Mouse (Mus musculus) embryonic stem cell, embryonic (primary cell): ENCODE results near the gene Olfr1248.
"Not testable (repeated sequence)": the region's sequence is repeated elsewhere in the genome, so short reads cannot be mapped to it uniquely, and the experiment has no call there.

Source experiments
- CTCF ChIA-PET, 4 experiments: fragments of 300-600 bp in 2 of 4; fragments of 350-600 bp in 2 of 4; sonication (Branson Sonifier 250); formaldehyde crosslinking; loops; one replicate each; lab custom pipeline; 2022; ENCODE audit warnings: inconsistent platforms in 2 of 4; lab: Charles Lee
- POLR2A ChIA-PET, 4 experiments: fragments of 300-600 bp in 2 of 4; fragments of 350-600 bp in 2 of 4; sonication (Branson Sonifier 250); formaldehyde crosslinking; loops; one replicate each; lab custom pipeline; 2022; ENCODE audit warnings: antibody characterized with exemption in 4 of 4, inconsistent platforms in 1 of 4; lab: Charles Lee

Gene Olfr1248

DNA sequence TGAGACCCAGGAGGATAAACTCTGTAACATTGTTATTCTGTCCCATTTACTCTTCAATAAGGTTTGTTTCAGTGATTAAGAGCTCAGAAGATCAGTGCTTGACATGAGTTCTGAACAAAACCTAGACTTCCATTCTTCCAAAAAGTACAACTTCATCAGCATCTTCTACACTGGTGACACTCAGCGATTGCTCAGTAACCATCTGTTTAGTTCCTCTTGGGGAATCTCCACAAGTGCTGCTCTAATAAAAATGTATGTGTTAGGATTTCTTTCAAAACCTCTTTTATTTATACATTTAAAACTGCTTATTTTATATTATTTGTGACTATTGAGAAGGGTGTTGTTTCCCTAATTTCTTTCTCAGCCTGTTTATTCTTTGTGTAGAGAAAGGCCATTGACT lies at the start of gene Olfr1248:
Gene Olfr1248, minus strand, starts transcription at position 101 of the 400 bp plus-strand sequence.
- POLR2A ChIA-PET, CTCF ChIA-PET: not testable (repeated sequence)

DNA sequence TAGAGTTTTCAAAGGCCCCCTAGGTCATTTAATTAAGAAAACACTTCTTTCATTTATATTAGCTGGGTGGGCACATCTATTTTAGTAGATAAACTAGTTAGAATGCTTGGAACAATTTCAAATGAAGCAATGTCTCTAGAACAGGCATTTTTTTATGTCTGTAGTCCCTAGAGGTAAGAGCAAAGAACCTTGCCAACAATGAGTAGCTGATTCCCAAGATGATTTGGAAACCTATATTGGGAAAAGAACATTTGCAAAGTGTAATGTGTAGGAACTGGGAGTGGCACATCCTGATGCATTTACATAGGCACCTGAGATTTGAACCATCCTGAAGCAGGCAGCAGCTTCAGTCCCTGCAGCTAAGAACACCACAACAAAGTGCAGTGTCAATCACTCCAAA lies 43.3 kb upstream of the Olfr1248 start, which contains the start of gene Olfr1250:
Gene Olfr1250, minus strand, starts transcription at position 101 of the 400 bp plus-strand sequence.
- CTCF ChIA-PET = no interaction called here

DNA sequence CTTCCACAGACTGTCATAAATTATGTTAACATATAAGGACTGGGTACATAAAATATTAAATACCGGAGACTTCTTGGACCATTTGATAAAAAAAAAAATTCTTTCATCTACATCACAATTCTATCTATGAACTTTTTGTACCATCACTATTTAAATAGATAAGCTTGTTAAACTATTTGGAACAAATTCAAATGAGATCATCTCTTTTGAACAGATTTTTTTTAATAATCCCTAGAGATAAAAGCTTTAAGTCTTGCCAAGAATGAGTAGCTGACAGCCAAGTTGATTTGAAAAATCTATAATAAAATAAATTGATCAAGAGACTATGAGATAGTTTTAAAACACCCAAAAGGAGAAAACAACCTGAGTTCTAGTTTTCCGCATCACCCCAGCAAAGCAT lies 16.8 kb upstream of the Olfr1248 start, which contains the start of gene Olfr1249:
Gene Olfr1249, minus strand, starts transcription at position 101 of the 400 bp plus-strand sequence.
- ChIA-PET CTCF (no interaction called here), POLR2A (no interaction called here)

More for the DNA sequence above, 43.3 kb upstream of the Olfr1248 start, which contains the start of gene Olfr1250:
- POLR2A ChIA-PET = no interaction called here

DNA sequence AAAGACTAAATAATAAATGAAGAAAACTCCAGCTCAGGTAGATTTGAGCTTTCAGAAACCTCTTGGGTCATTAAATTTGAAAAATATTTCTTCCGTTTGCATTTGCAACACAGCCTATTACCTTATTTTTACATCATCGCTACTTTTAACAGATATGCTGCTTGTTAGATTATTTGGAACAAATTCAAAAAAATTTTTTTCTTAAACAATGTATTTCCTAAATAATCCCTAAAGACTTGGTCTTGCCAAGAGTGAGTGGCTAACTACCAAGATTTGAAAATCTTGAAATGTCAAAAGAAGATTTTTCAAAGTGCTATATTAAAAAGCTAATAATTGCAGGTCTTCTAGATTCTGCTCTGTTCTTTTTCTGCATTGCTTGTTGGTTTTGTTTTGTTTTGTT lies 4.0 kb downstream of the Olfr1248 start, which contains the start of gene Olfr1247:
Gene Olfr1247, minus strand, starts transcription at position 101 of the 400 bp plus-strand sequence.
- POLR2A ChIA-PET = no interaction called here
- CTCF ChIA-PET = no interaction called here

DNA sequence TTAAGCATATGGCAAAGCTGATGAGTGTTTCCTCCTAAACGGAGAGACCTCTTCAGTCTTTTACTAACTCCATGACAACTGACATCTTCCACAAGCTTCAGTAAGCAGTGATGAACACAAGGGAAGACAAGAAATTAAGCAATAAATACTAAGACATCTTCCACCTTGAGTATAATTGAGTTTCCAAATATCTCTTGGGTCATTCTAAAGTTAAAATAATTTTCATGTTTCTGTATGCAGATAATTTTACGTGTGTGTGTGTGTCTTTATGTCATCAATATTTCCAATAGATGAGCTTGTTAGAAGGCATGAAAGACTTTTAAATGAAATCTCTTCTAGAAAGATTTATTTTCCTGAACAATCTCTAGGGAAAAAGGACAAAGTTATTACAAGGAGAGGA lies 25.0 kb downstream of the Olfr1248 start, which contains the start of gene Olfr1246:
Gene Olfr1246, minus strand, starts transcription at position 101 of the 400 bp plus-strand sequence.
- CTCF ChIA-PET = no interaction called here
- POLR2A ChIA-PET = no interaction called here

DNA sequence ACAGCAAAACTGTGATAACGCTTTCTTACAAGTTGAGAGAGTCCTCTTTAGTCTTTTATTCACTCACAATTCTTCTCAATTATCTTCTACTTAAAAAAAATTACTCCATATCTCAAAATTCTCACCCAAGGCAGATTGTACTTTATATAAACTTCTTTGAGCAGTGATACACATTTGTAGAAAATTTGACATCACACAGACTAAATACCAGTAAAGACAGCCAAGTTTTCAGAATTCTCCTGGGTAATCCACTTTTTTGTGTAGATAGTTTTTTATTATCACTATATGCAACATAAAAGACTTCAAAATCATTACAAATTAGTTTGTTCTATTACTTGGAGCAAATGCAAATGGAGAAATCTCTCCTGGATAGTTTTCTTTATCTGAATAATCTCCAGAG lies 39.7 kb downstream of the Olfr1248 start, which contains the start of gene Olfr1245:
Gene Olfr1245, minus strand, starts transcription at position 101 of the 400 bp plus-strand sequence.
- CTCF ChIA-PET = no interaction called here

More for the DNA sequence above, 39.7 kb downstream of the Olfr1248 start, which contains the start of gene Olfr1245:
- POLR2A ChIA-PET = no interaction called here
